Comparison of ENCODE assay signal across 24 mouse cellular contexts in the genomic region with DNA sequence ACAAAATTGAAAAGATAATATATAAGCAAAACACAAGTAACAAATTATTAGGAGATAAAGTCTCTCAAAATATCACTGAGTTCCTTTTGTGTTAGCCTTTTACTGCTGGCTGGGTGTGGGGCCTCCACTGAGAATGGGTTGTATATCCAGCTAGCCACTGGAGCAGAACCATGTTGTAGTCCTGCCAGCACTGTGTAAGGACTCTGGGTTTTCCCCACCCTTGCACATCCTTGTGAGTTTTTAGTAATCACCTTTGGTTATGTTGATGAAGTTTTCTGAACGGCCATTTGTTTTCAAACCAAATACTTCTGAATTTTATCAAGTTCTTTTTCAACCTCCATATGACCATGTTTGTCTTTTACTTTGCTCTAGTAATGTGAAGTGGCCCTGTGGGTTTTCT. TPM values are rescaled to one million over a fixed set of nuclear protein-coding genes. Genes with fewer than 3 reads are reported as not detected.
DNase-seq lines count a peak whose midpoint lies in the region; ATAC-seq lines count a peak whose summit lies in the region.
"Had no signal": no experiment of that assay in that cellular context is flagged by ENCODE, and none has a peak within 500 bp of the region (broad histone marks: within the 10 kb centered on the region; RNA-seq: fewer than 3 reads in every experiment).

No protein-coding gene starts in this region.

- no peak overlapping the region for H3K4me2 ChIP-seq in kidney, embryonic 15.5 days
- H3K4me2 ChIP-seq in forebrain, embryonic 11.5 days (ENCODE audit: low read depth, low read length, severe bottlenecking) = no peak overlapping the region
- H3K4me2 ChIP-seq: embryonic facial prominence, embryonic 12.5 days; forebrain, embryonic 12.5 days had no signal

- ATAC-seq in kidney, embryonic 15.5 days (replicated peaks; ENCODE audit: low FRiP score) = no peak
- ATAC-seq in forebrain, embryonic 11.5 days (replicated peaks; ENCODE audit: low FRiP score) = no peak
- ATAC-seq: activated CD4-positive, CD25-positive, alpha-beta regulatory T cell, adult 4 months; forebrain, embryonic 14.5 days; forebrain, embryonic 16.5 days; Patski had no signal

- no peaks in the 10 kb centered on the region for H3K4me1 ChIP-seq in kidney, embryonic 15.5 days
- H3K4me1 ChIP-seq in forebrain, embryonic 11.5 days (replicated peaks; ENCODE audit: control insufficient read depth, insufficient read depth, low read length) = no peaks in the 10 kb centered on the region
- H3K4me1 ChIP-seq: embryonic facial prominence, embryonic 10.5 days; embryonic facial prominence, embryonic 12.5 days had no signal

- no peak overlapping the region for H3K4me3 ChIP-seq in kidney, embryonic 15.5 days (replicated peaks)
- H3K4me3 ChIP-seq in forebrain, embryonic 11.5 days (ENCODE audit: low read depth, low read length) = no peak overlapping the region
- H3K4me3 ChIP-seq: embryonic facial prominence, embryonic 10.5 days; embryonic facial prominence, embryonic 12.5 days; forebrain, embryonic 12.5 days had no signal

- WGBS in kidney, embryonic 15.5 days = 86% methylated on average over 1 of the region's 1 CpGs
- WGBS in forebrain, embryonic 11.5 days = 94% methylated on average over 1 of the region's 1 CpGs

- no peaks in the 10 kb centered on the region for H3K27me3 ChIP-seq in kidney, embryonic 15.5 days
- H3K27me3 ChIP-seq in forebrain, embryonic 11.5 days (ENCODE audit: control insufficient read depth, insufficient read depth, low read length) = peaks cover 6% of the 10 kb centered on the region; the same call in 1 of the 2 replicates
- H3K27me3 ChIP-seq: embryonic facial prominence, embryonic 12.5 days; Patski had no signal

- no peak overlapping the region for H3K9ac ChIP-seq in kidney, embryonic 15.5 days
- H3K9ac ChIP-seq in forebrain, embryonic 11.5 days (ENCODE audit: low read length) = no peak overlapping the region
- H3K9ac ChIP-seq: embryonic facial prominence, embryonic 12.5 days; forebrain, embryonic 12.5 days had no signal

- no peaks in the 10 kb centered on the region for H3K9me3 ChIP-seq in kidney, embryonic 15.5 days (replicated peaks)
- no peaks in the 10 kb centered on the region for H3K9me3 ChIP-seq in forebrain, embryonic 11.5 days (ENCODE audit: control insufficient read depth, low read length)
- H3K9me3 ChIP-seq: embryonic facial prominence, embryonic 10.5 days; embryonic facial prominence, embryonic 12.5 days; forebrain, embryonic 12.5 days; G1E had no signal

- no peak overlapping the region for H3K27ac ChIP-seq in kidney, embryonic 15.5 days
- H3K27ac ChIP-seq in forebrain, embryonic 11.5 days (ENCODE audit: low read depth, low read length) = no peak overlapping the region
- H3K27ac ChIP-seq: embryonic facial prominence, embryonic 10.5 days; embryonic facial prominence, embryonic 12.5 days; forebrain, embryonic 12.5 days had no signal

- DNase-seq in kidney, postnatal 10 days = peak; percentile 9
- DNase-seq in kidney, adult 8-10 months = no peak
- peak; percentile 2 to 9 for DNase-seq in kidney, postnatal 36 days
- no peak for DNase-seq in forebrain, embryonic 11.5 days (ENCODE audit: low spot score)
- DNase-seq: adrenal gland, adult 8-10 months; adrenal gland, postnatal 14 days; adrenal gland, postnatal 36 days; cerebellum, adult 11-12 months; cerebellum, adult 2 months; cerebellum, adult 9-10 months; cerebellum, postnatal 10 days; cerebellum, postnatal 25 days had no signal

- peaks cover 11% of the 10 kb centered on the region; the same call in 1 of the 2 replicates for H3K36me3 ChIP-seq in kidney, embryonic 15.5 days
- H3K36me3 ChIP-seq in forebrain, embryonic 11.5 days (ENCODE audit: control insufficient read depth, insufficient read depth, low read length) = no peaks in the 10 kb centered on the region
- H3K36me3 ChIP-seq: embryonic facial prominence, embryonic 12.5 days; forebrain, embryonic 12.5 days; G1E had no signal

RNA-seq across cellular contexts. Expression of gene 4930544G11Rik, which starts 21.9 kb away (rescaled TPM):
- polyA plus RNA-seq in kidney, embryonic 15.5 days (2015; fragmentation: Nextera tagmentation; extraction: Ambion mirVana) = not detected in 2 replicates
- polyA plus RNA-seq in forebrain, embryonic 11.5 days (2014; fragmentation: Nextera tagmentation; extraction: Ambion mirVana) = not detected in 2 replicates
- polyA plus RNA-seq: activated CD4-positive, CD25-positive, alpha-beta regulatory T cell, adult 4 months; C2C12; cerebellum, adult 2 months; cortical plate, adult 2 months; embryonic facial prominence, embryonic 10.5 days; embryonic facial prominence, embryonic 12.5 days; embryonic facial prominence, embryonic 14.5 days; forebrain, embryonic 12.5 days; forebrain, embryonic 14.5 days; forebrain, embryonic 16.5 days; G1E; Patski had no signal

Comparison
In these comparisons a context has a peak if more than half of its experiments do, and no peak if none do; other contexts are left out.
1. DNase-seq: peak in kidney, postnatal 10 days (single experiment) and kidney, postnatal 36 days (2 of 2); none in kidney, adult 8-10 months (0 of 2) and forebrain, embryonic 11.5 days (single experiment).